Mouse (Mus musculus): ENCODE measurements around the gene Casz1. TPM values are rescaled to one million over a fixed set of nuclear protein-coding genes. Genes with fewer than 3 reads are reported as not detected.

Gene Casz1
- total and polyA plus RNA-seq, 3 experiments, result 21.2 to 47.0 (median 42.5) TPM

DNA sequence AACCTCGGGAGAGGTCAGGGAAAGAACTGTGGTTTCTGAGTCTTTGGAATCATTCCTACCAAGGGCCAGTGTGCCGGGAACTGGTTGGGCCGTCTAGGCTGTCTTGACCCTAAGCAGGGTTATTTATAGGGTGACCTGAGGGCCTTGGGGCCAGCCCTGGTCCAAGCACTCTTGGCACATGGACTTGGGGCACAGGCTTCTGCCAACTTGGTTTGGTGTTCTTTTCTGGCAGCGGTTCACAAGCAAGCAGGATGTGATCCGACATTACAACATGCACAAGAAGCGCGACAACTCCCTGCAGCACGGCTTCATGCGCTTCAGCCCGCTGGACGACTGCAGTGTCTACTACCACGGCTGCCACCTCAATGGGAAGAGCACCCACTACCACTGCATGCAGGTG is 132.5 kb downstream of the Casz1 start:
- Histone ChIP-seq H3K9ac (ENCODE audit: low read depth, low read length) (no peak overlapping the region), H3K4me1 (ENCODE audit: control insufficient read depth, insufficient read depth, low read length) (peaks cover 1% of the 10 kb centered on the region; the same call in 1 of the 2 replicates), H3K27ac (no peak overlapping the region), H3K4me3 (no peak overlapping the region), H3K79me2 (replicated peaks; ENCODE audit: control insufficient read depth, insufficient read depth, low read length) (no peaks in the 10 kb centered on the region; the same call in 1 of the 2 replicates), H3K27me3 (ENCODE audit: control insufficient read depth, insufficient read depth, low read length) (no peaks in the 10 kb centered on the region), H3K36me3 (ENCODE audit: control insufficient read depth, insufficient read depth, low read length) (peaks cover 4% of the 10 kb centered on the region; the same call in 1 of the 2 replicates)
- WGBS, result 56% methylated on average over 12 of the region's 12 CpGs
- intact Hi-C loops (cut with DNase I), result no loop called here
- TF ChIP-seq CTCF (IDR thresholded peaks at IDR 0.05) (no peak), EP300 (IDR thresholded peaks at IDR 0.05; ENCODE audit: insufficient read depth, low read depth, low read length) (0 out of 2 replicates have a peak, but pooled peaks have one; percentile 63)
- DNase-seq, result peak in 1 of 2 experiments; percentile 79

DNA sequence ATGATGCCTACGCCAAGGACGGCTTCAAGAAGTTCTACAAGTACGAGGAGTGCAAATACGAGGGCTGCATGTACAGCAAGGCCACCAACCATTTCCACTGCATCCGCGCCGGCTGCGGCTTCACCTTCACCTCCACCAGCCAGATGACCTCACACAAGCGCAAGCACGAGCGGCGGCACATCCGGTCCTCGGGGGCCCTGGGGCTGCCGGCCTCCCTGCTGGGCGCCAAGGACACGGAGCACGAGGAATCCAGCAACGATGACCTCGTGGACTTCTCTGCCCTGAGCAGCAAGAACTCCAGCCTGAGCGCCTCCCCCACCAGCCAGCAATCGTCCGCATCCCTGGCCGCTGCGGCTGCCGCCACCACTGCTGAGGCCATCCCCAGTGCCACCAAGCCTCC is 134.3 kb downstream of the Casz1 start:
- Histone ChIP-seq H3K4me3 (no peak overlapping the region), H3K27me3 (ENCODE audit: control insufficient read depth, insufficient read depth, low read length) (no peaks in the 10 kb centered on the region), H3K9ac (ENCODE audit: low read depth, low read length) (no peak overlapping the region), H3K36me3 (ENCODE audit: control insufficient read depth, insufficient read depth, low read length) (peaks cover 4% of the 10 kb centered on the region; the same call in 1 of the 2 replicates), H3K4me1 (ENCODE audit: control insufficient read depth, insufficient read depth, low read length) (peaks cover 1% of the 10 kb centered on the region; the same call in 1 of the 2 replicates), H3K79me2 (replicated peaks; ENCODE audit: control insufficient read depth, insufficient read depth, low read length) (no peaks in the 10 kb centered on the region; the same call in 1 of the 2 replicates), H3K27ac (no peak overlapping the region)
- no peak for DNase-seq
- intact Hi-C loops (cut with DNase I), result no loop called here
- WGBS, result 85% methylated on average over 26 of the region's 26 CpGs
- no peak for TF ChIP-seq CTCF (IDR thresholded peaks at IDR 0.05)

DNA sequence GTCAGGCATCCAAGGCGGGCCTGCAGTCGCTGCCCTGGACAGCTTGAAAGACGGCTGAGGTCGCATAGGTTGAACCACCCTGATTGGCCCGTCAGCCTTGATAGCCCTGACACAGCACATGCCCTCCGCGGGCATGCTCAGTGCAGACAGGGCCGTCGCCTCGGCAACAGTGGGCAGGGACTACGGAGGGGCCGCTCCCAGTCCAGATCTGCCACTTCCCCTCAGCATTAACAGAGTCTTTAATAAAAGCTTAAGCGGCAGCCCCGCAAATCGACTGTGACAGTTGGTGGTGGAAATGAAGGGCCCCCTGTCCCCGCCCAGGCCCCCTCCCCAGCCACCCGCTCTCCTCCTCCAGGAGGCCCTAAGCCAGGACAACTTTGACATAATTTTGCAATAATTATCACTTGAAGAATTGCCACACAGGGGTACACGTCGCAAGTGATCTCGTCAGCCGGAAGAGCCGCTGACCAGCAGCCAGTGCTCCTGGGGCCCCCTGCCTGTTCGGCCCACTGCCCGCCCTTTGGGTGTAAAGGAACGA is 136.5 kb downstream of the Casz1 start:
- DNase-seq, result peak; percentile 66 to 81
- 38% methylated on average over 25 of the region's 25 CpGs for WGBS
- Histone ChIP-seq H3K79me2 (replicated peaks; ENCODE audit: control insufficient read depth, insufficient read depth, low read length) (no peaks in the 10 kb centered on the region; the same call in 1 of the 2 replicates), H3K9ac (ENCODE audit: low read depth, low read length) (0 out of 2 replicates have a peak overlapping the region, but pooled peaks have one; percentile 6), H3K27ac (no peak overlapping the region), H3K36me3 (ENCODE audit: control insufficient read depth, insufficient read depth, low read length) (peaks cover 4% of the 10 kb centered on the region; the same call in 1 of the 2 replicates), H3K4me3 (no peak overlapping the region), H3K4me1 (ENCODE audit: control insufficient read depth, insufficient read depth, low read length) (peaks cover 1% of the 10 kb centered on the region; the same call in 1 of the 2 replicates), H3K27me3 (ENCODE audit: control insufficient read depth, insufficient read depth, low read length) (no peaks in the 10 kb centered on the region)
- intact Hi-C loops (cut with DNase I), result no loop called here
- no peak for TF ChIP-seq POLR2A (IDR thresholded peaks at IDR 0.05; ENCODE audit: insufficient read depth, low read depth, low read length)
- TF ChIP-seq EP300 (IDR thresholded peaks at IDR 0.05; ENCODE audit: insufficient read depth, low read depth, low read length), result no peak
- TF ChIP-seq CTCF (IDR thresholded peaks at IDR 0.05), result no peak

- intact Hi-C loops (cut with DNase I), result no loop called here
- Histone ChIP-seq H3K79me2 (replicated peaks; ENCODE audit: control insufficient read depth, insufficient read depth, low read length) (no peaks in the 10 kb centered on the region; the same call in 1 of the 2 replicates), H3K36me3 (ENCODE audit: control insufficient read depth, insufficient read depth, low read length) (peaks cover 4% of the 10 kb centered on the region; the same call in 1 of the 2 replicates), H3K27ac (no peak overlapping the region), H3K27me3 (ENCODE audit: control insufficient read depth, insufficient read depth, low read length) (no peaks in the 10 kb centered on the region), H3K9ac (ENCODE audit: low read depth, low read length) (no peak overlapping the region), H3K4me3 (no peak overlapping the region), H3K4me1 (ENCODE audit: control insufficient read depth, insufficient read depth, low read length) (peaks cover 1% of the 10 kb centered on the region; the same call in 1 of the 2 replicates)
- no peak for TF ChIP-seq CTCF (IDR thresholded peaks at IDR 0.05)
- TF ChIP-seq EP300 (IDR thresholded peaks at IDR 0.05; ENCODE audit: insufficient read depth, low read depth, low read length), result no peak
- TF ChIP-seq POLR2A (IDR thresholded peaks at IDR 0.05; ENCODE audit: insufficient read depth, low read depth, low read length), result no peak
- 74% methylated on average over 11 of the region's 11 CpGs for WGBS
- no peak for DNase-seq
Observed at GRCm38 (mm10) chr4:148941321-148941720, 137.1 kb downstream of the Casz1 start.

GRCm38 (mm10) chr4:148943099-148943498 is 138.9 kb downstream of the Casz1 start:
- no peak for DNase-seq
- H3K9ac ChIP-seq (ENCODE audit: low read depth, low read length), result no peak overlapping the region
- TF ChIP-seq EP300 (IDR thresholded peaks at IDR 0.05; ENCODE audit: insufficient read depth, low read depth, low read length) (no peak), POLR2A (IDR thresholded peaks at IDR 0.05; ENCODE audit: insufficient read depth, low read depth, low read length) (no peak), CTCF (IDR thresholded peaks at IDR 0.05) (no peak)
- H3K79me2 ChIP-seq (replicated peaks; ENCODE audit: control insufficient read depth, insufficient read depth, low read length), result no peaks in the 10 kb centered on the region; the same call in 1 of the 2 replicates
- no peaks in the 10 kb centered on the region for H3K27me3 ChIP-seq (ENCODE audit: control insufficient read depth, insufficient read depth, low read length)
- no peaks in the 10 kb centered on the region; the same call in 1 of the 2 replicates for H3K4me1 ChIP-seq (ENCODE audit: control insufficient read depth, insufficient read depth, low read length)
- H3K27ac ChIP-seq, result no peak overlapping the region
- no peaks in the 10 kb centered on the region for H3K36me3 ChIP-seq (ENCODE audit: control insufficient read depth, insufficient read depth, low read length)
- WGBS, result 79% methylated on average over 5 of the region's 5 CpGs
- H3K4me3 ChIP-seq, result no peak overlapping the region
- intact Hi-C loops (cut with DNase I), result no loop called here

GRCm38 (mm10) chr4:148945476-148945881 is 141.2 kb downstream of the Casz1 start:
- Histone ChIP-seq H3K27ac (no peak overlapping the region), H3K79me2 (replicated peaks; ENCODE audit: control insufficient read depth, insufficient read depth, low read length) (no peaks in the 10 kb centered on the region; the same call in 1 of the 2 replicates), H3K9ac (ENCODE audit: low read depth, low read length) (no peak overlapping the region), H3K4me3 (no peak overlapping the region), H3K4me1 (ENCODE audit: control insufficient read depth, insufficient read depth, low read length) (no peaks in the 10 kb centered on the region; the same call in 1 of the 2 replicates), H3K27me3 (ENCODE audit: control insufficient read depth, insufficient read depth, low read length) (no peaks in the 10 kb centered on the region), H3K36me3 (ENCODE audit: control insufficient read depth, insufficient read depth, low read length) (no peaks in the 10 kb centered on the region)
- 59% methylated on average over 4 of the region's 4 CpGs for WGBS
- TF ChIP-seq CTCF (IDR thresholded peaks at IDR 0.05), result no peak
- peak in 1 of 2 experiments; percentile 51 for DNase-seq
- intact Hi-C loops (cut with DNase I), result no loop called here

Measured in heart, adult 2 months (tissue).